Comparison of ENCODE assay signal across 9 mouse cellular contexts in genomic region chr11:42420634-42421470, GRCm38 (mm10). TPM values are rescaled to one million over a fixed set of nuclear protein-coding genes. Genes with fewer than 3 reads are reported as not detected.
DNase-seq lines count a peak whose midpoint lies in the region; ATAC-seq and TF ChIP-seq lines count a peak whose summit lies in the region.
"Had no signal": no experiment of that assay in that cellular context is flagged by ENCODE, and none has a peak within 500 bp of the region (broad histone marks: within the 10 kb centered on the region; RNA-seq: fewer than 3 reads in every experiment).

No protein-coding gene starts in this region.

- H3K27ac ChIP-seq in kidney, adult 2 months (ENCODE audit: insufficient read depth, low read depth, low read length): no peak overlapping the region
- peak overlapping the region; percentile 99 for H3K27ac ChIP-seq in cerebellum, adult 2 months (ENCODE audit: insufficient read depth, low read length)
- peak overlapping the region; percentile 95 for H3K27ac ChIP-seq in forebrain, postnatal 0 days (ENCODE audit: low read depth, low read length)
- H3K27ac ChIP-seq in intestine, embryonic 15.5 days: no peak overlapping the region
- H3K27ac ChIP-seq in limb, embryonic 14.5 days (replicated peaks; ENCODE audit: low read depth, low read length): no peak overlapping the region
- H3K27ac ChIP-seq in neural tube, embryonic 14.5 days (ENCODE audit: low read depth, low read length): peak overlapping the region; percentile 82

- DNase-seq in kidney, adult 2 months: no peak
- no peak for DNase-seq in kidney, adult 8-10 months
- peak; percentile 79 to 84 for DNase-seq in cerebellum, adult 2 months
- peak; percentile 89 for DNase-seq in forebrain, postnatal 0 days
- DNase-seq in limb, embryonic 14.5 days (ENCODE audit: low spot score): peak; percentile 36
- no peak for DNase-seq in thymus, postnatal 10 days (ENCODE audit: low spot score in 2 of 2)

- H3K36me3 ChIP-seq in kidney, adult 2 months (ENCODE audit: control insufficient read depth, insufficient read depth, low read length): no peaks in the 10 kb centered on the region
- H3K36me3 ChIP-seq in forebrain, postnatal 0 days (ENCODE audit: insufficient read depth): no peaks in the 10 kb centered on the region
- no peaks in the 10 kb centered on the region for H3K36me3 ChIP-seq in intestine, embryonic 15.5 days
- no peaks in the 10 kb centered on the region for H3K36me3 ChIP-seq in limb, embryonic 14.5 days (ENCODE audit: control insufficient read depth, insufficient read depth, low read length)
- no peaks in the 10 kb centered on the region for H3K36me3 ChIP-seq in neural tube, embryonic 14.5 days (ENCODE audit: control insufficient read depth, insufficient read depth, low read length)

- 0 out of 2 replicates have a peak overlapping the region, but pooled peaks have one; percentile 1 for H3K4me3 ChIP-seq in kidney, adult 2 months (ENCODE audit: insufficient read depth, low read depth, low read length)
- H3K4me3 ChIP-seq in cerebellum, adult 2 months (replicated peaks; ENCODE audit: insufficient read depth, low read depth, low read length): peak overlapping the region; percentile 97
- H3K4me3 ChIP-seq in forebrain, postnatal 0 days (ENCODE audit: low read depth, low read length): peak overlapping the region; percentile 74
- H3K4me3 ChIP-seq in intestine, embryonic 15.5 days (replicated peaks): peak overlapping the region; percentile 46
- H3K4me3 ChIP-seq in limb, embryonic 14.5 days (replicated peaks; ENCODE audit: low read length): peak overlapping the region; percentile 41
- H3K4me3 ChIP-seq in neural tube, embryonic 14.5 days (ENCODE audit: low read depth, low read length): peak overlapping the region; percentile 53

- H3K9me3 ChIP-seq in forebrain, postnatal 0 days (ENCODE audit: low read length): no peaks in the 10 kb centered on the region
- no peaks in the 10 kb centered on the region for H3K9me3 ChIP-seq in intestine, embryonic 15.5 days
- H3K9me3 ChIP-seq in limb, embryonic 14.5 days (ENCODE audit: control insufficient read depth, low read length): no peaks in the 10 kb centered on the region
- no peaks in the 10 kb centered on the region for H3K9me3 ChIP-seq in neural tube, embryonic 14.5 days (ENCODE audit: control insufficient read depth, low read length)

- H3K4me2 ChIP-seq in forebrain, postnatal 0 days (ENCODE audit: low read depth): peak overlapping the region; percentile 77
- peak overlapping the region; percentile 94 for H3K4me2 ChIP-seq in intestine, embryonic 15.5 days (replicated peaks)
- peak overlapping the region; percentile 95 for H3K4me2 ChIP-seq in limb, embryonic 14.5 days (replicated peaks; ENCODE audit: low read depth, low read length, severe bottlenecking)
- H3K4me2 ChIP-seq in neural tube, embryonic 14.5 days (ENCODE audit: low read depth, low read length): peak overlapping the region; percentile 76

- 0 out of 2 replicates have a peak, but pooled peaks cover 2% of the 10 kb centered on the region for H3K27me3 ChIP-seq in kidney, adult 2 months (replicated peaks; ENCODE audit: control insufficient read depth, insufficient read depth, low read length)
- no peaks in the 10 kb centered on the region for H3K27me3 ChIP-seq in cerebellum, adult 2 months (ENCODE audit: control insufficient read depth, insufficient read depth, low read length)
- H3K27me3 ChIP-seq in forebrain, postnatal 0 days (ENCODE audit: insufficient read depth, low read length): no peaks in the 10 kb centered on the region
- H3K27me3 ChIP-seq in intestine, embryonic 15.5 days (replicated peaks): 0 out of 2 replicates have a peak, but pooled peaks cover 2% of the 10 kb centered on the region
- peaks cover 5% of the 10 kb centered on the region; the same call in 1 of the 2 replicates for H3K27me3 ChIP-seq in limb, embryonic 14.5 days (ENCODE audit: control insufficient read depth, insufficient read depth, low read length)
- no peaks in the 10 kb centered on the region for H3K27me3 ChIP-seq in neural tube, embryonic 14.5 days (ENCODE audit: control insufficient read depth, insufficient read depth, low read length)
- H3K27me3 ChIP-seq: CH12.LX had no signal

- no peaks in the 10 kb centered on the region for H3K4me1 ChIP-seq in kidney, adult 2 months (ENCODE audit: control insufficient read depth, insufficient read depth, low read length)
- H3K4me1 ChIP-seq in cerebellum, adult 2 months (ENCODE audit: control insufficient read depth, insufficient read depth, low read length): peaks cover 7% of the 10 kb centered on the region
- no peaks in the 10 kb centered on the region for H3K4me1 ChIP-seq in forebrain, postnatal 0 days (ENCODE audit: insufficient read depth)
- 0 out of 2 replicates have a peak, but pooled peaks cover 2% of the 10 kb centered on the region for H3K4me1 ChIP-seq in intestine, embryonic 15.5 days (replicated peaks)
- no peaks in the 10 kb centered on the region; the same call in 1 of the 2 replicates for H3K4me1 ChIP-seq in limb, embryonic 14.5 days (ENCODE audit: control insufficient read depth, insufficient read depth, low read length)
- no peaks in the 10 kb centered on the region; the same call in 1 of the 2 replicates for H3K4me1 ChIP-seq in neural tube, embryonic 14.5 days (ENCODE audit: control insufficient read depth, insufficient read depth, low read length)

- WGBS in kidney, adult 2 months: under 1% methylated on average over 21 of the region's 21 CpGs
- WGBS in cerebellum, adult 2 months: 1% methylated on average over 21 of the region's 21 CpGs
- WGBS in forebrain, postnatal 0 days: under 1% methylated on average over 21 of the region's 21 CpGs
- WGBS in intestine, embryonic 15.5 days: 1% methylated on average over 21 of the region's 21 CpGs
- WGBS in limb, embryonic 14.5 days: under 1% methylated on average over 21 of the region's 21 CpGs
- WGBS in neural tube, embryonic 14.5 days: 1% methylated on average over 21 of the region's 21 CpGs

- no peak for TF ChIP-seq POLR2A in kidney, adult 2 months (IDR thresholded peaks at IDR 0.05; ENCODE audit: low read depth, low read length)
- TF ChIP-seq POLR2A in cerebellum, adult 2 months (IDR thresholded peaks at IDR 0.05; ENCODE audit: borderline replicate concordance, insufficient read depth, low read length): peak; percentile 29; the same call in 1 of the 2 replicates
- TF ChIP-seq POLR2A in limb, embryonic 14.5 days (IDR thresholded peaks at IDR 0.05; ENCODE audit: borderline replicate concordance, extremely low read depth, insufficient read depth, insufficient read length): no peak

- ATAC-seq in forebrain, postnatal 0 days: peak; percentile 53
- ATAC-seq in intestine, embryonic 15.5 days: peak; percentile 74
- ATAC-seq in limb, embryonic 14.5 days (ENCODE audit: low FRiP score, low read depth): 0 out of 2 replicates have a peak, but pooled peaks have one; percentile 13
- ATAC-seq in neural tube, embryonic 14.5 days (ENCODE audit: low read depth): peak; percentile 48

- H3K9ac ChIP-seq in forebrain, postnatal 0 days: peak overlapping the region; percentile 81
- peak overlapping the region; percentile 23; the same call in 1 of the 2 replicates for H3K9ac ChIP-seq in intestine, embryonic 15.5 days
- peak overlapping the region; percentile 43 for H3K9ac ChIP-seq in limb, embryonic 14.5 days (ENCODE audit: low read depth, low read length, severe bottlenecking)
- H3K9ac ChIP-seq in neural tube, embryonic 14.5 days (replicated peaks; ENCODE audit: low read depth, low read length): peak overlapping the region; percentile 63

- no peak for TF ChIP-seq CTCF in kidney, adult 2 months (conservative IDR thresholded peaks at IDR 0.05; ENCODE audit: insufficient read depth, insufficient read length, low read depth, low read length)
- no peak for TF ChIP-seq CTCF in cerebellum, adult 2 months (IDR thresholded peaks at IDR 0.05; ENCODE audit: borderline replicate concordance, insufficient read depth, low read depth, low read length)
- TF ChIP-seq CTCF in forebrain, postnatal 0 days (IDR thresholded peaks at IDR 0.05; ENCODE audit: low read depth): no peak

RNA-seq across cellular contexts. Expression of gene Gabrb2, which starts 1.3 kb away (rescaled TPM):
- not detected in 2 replicates for polyA plus RNA-seq in kidney, adult 2 months (2012; rRNA removed)
- polyA plus RNA-seq in cerebellum, adult 2 months (2012; rRNA removed): 58.7 and 71.3 TPM in 2 replicates
- total RNA-seq in forebrain, postnatal 0 days (2014; rRNA removed): 90.0 and 101 TPM in 2 replicates
- polyA plus RNA-seq in forebrain, postnatal 0 days (2015; fragmentation: Nextera tagmentation; extraction: Ambion mirVana): 14.4 and 25.9 TPM in 2 replicates
- polyA plus RNA-seq in intestine, embryonic 15.5 days (2015; fragmentation: Nextera tagmentation; extraction: Ambion mirVana): 1.5 and 1.8 TPM in 2 replicates
- polyA plus RNA-seq in limb, embryonic 14.5 days (2012; rRNA removed): 0.61 and 0.65 TPM in 2 replicates
- polyA plus RNA-seq in limb, embryonic 14.5 days (2014; fragmentation: Nextera tagmentation; extraction: Ambion mirVana): 1.5 and 1.8 TPM in 2 replicates
- 14.6 and 19.2 TPM in 2 replicates for polyA plus RNA-seq in neural tube, embryonic 14.5 days (2014; fragmentation: Nextera tagmentation; extraction: Ambion mirVana)
- total RNA-seq: CH12.LX had no signal

Comparison
In these comparisons a context has a peak if more than half of its experiments do, and no peak if none do; other contexts are left out.
1. DNase-seq: peak in cerebellum, adult 2 months (2 of 2), forebrain, postnatal 0 days (single experiment) and limb, embryonic 14.5 days (single experiment); none in kidney, adult 2 months (single experiment), kidney, adult 8-10 months (0 of 2) and thymus, postnatal 10 days (0 of 2).
2. H3K27ac ChIP-seq: peak in cerebellum, adult 2 months (single experiment), forebrain, postnatal 0 days (single experiment) and neural tube, embryonic 14.5 days (single experiment); none in kidney, adult 2 months (single experiment), intestine, embryonic 15.5 days (single experiment) and limb, embryonic 14.5 days (single experiment).
3. H3K4me3 ChIP-seq: peak in every context shown above with its lines; median percentile 97 in cerebellum, adult 2 months; 74 in forebrain, postnatal 0 days; 53 in neural tube, embryonic 14.5 days; 46 in intestine, embryonic 15.5 days; 41 in limb, embryonic 14.5 days; 1 in kidney, adult 2 months.
4. ATAC-seq: peak in every context shown above with its lines; median percentile 74 in intestine, embryonic 15.5 days; 53 in forebrain, postnatal 0 days; 48 in neural tube, embryonic 14.5 days; 13 in limb, embryonic 14.5 days.
5. H3K9ac ChIP-seq: peak in every context shown above with its lines; median percentile 81 in forebrain, postnatal 0 days; 63 in neural tube, embryonic 14.5 days; 43 in limb, embryonic 14.5 days; 23 in intestine, embryonic 15.5 days.
6. Peak in every context shown above with its lines, with median percentiles within 50 percentile points of each other: H3K4me2 ChIP-seq.